Mouse (Mus musculus) heart, embryonic 13.5 days (tissue): ENCODE results near the gene Usp7. TPM values are rescaled to one million over a fixed set of nuclear protein-coding genes. Genes with fewer than 3 reads are reported as not detected.

Source experiments
- ATAC-seq: fragments of 200-750 bp; cut with Nextera tagmentation; 2 replicates; pipeline ENCODE4 v1.8.0; 2017; ENCODE audit warnings: moderate TSS enrichment; ENCODE audit not compliant: insufficient number of reproducible peaks, low FRiP score, low TSS enrichment; ENCODE audit errors: extremely low read depth
- H3K27ac ChIP-seq: fragments of 300-500 bp; sonication (generic); replicated peaks from 2 replicates; pipeline ENCODE4 v1.5.1; 2015; ENCODE audit warnings: moderate library complexity, mild to moderate bottlenecking, inconsistent platforms
- H3K27me3 ChIP-seq: fragments of 300-500 bp; sonication (generic); replicated peaks from 2 replicates; pipeline ENCODE4 v1.6.1; 2015; ENCODE audit warnings: mild to moderate bottlenecking, inconsistent platforms
- H3K36me3 ChIP-seq: fragments of 300-500 bp; sonication (generic); 2 replicates; pipeline ENCODE4 v1.6.1; 2015; ENCODE audit warnings: mild to moderate bottlenecking, inconsistent platforms
- H3K4me1 ChIP-seq: fragments of 300-500 bp; sonication (generic); 2 replicates; pipeline ENCODE4 v1.6.1; 2015; ENCODE audit warnings: inconsistent platforms
- H3K4me2 ChIP-seq: fragments of 300-500 bp; sonication (generic); 2 replicates; pipeline ENCODE4 v1.6.1; 2015; ENCODE audit warnings: inconsistent platforms, mild to moderate bottlenecking, moderate library complexity
- H3K4me3 ChIP-seq: fragments of 300-500 bp; sonication (generic); 2 replicates; pipeline ENCODE4 v1.5.1; 2015; ENCODE audit warnings: moderate library complexity, mild to moderate bottlenecking, inconsistent platforms
- H3K9ac ChIP-seq: fragments of 300-500 bp; sonication (generic); 2 replicates; pipeline ENCODE4 v1.6.1; 2015; ENCODE audit warnings: inconsistent platforms, mild to moderate bottlenecking, moderate library complexity
- H3K9me3 ChIP-seq: fragments of 300-500 bp; sonication (generic); 2 replicates; pipeline ENCODE4 v1.6.1; 2016; ENCODE audit warnings: inconsistent platforms
- WGBS: fragments of 180-500 bp; shearing (Covaris S2); methylation state at CpG from one replicate; pipeline ENCODE4 v1.1.7; 2015; ENCODE audit warnings: mixed read lengths; 5-methylcytosine and 5-hydroxymethylcytosine counted together
- polyA plus RNA-seq: library from polyadenylated mRNA; unstranded; fragments of >200 nt; fragmentation: Nextera tagmentation; extraction: Ambion mirVana; gene quantifications from 2 replicates; pipeline ENCODE4 v1.2.1, GENCODE M21; 2015

The Usp7 gene
- polyA plus RNA-seq, 1 experiment from 2014 or later = 14.3 TPM

DNA sequence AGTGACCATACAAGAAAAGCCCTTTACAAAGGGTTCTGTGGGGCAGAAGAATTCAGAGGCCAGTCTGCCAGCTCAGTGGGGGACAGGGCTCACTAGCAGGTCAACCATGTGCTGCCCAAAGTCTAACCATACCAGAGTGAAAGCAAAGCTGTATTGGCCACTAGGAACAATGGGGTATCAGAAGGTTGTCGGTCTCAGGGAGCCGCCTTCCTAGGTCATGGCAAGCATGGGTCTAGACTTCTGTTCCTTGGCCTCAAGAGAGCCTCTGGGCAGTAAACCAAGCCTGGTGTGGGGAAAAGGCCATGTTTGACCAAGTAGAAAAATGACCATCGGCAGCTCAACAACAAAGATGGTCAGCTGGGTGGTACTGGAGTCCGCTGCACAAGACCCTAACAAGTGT is 133.3 kb downstream of the Usp7 start:
- 94% methylated on average over 4 of the region's 4 CpGs for WGBS
- H3K4me2 ChIP-seq = no peak overlapping the region
- no peak for ATAC-seq

DNA sequence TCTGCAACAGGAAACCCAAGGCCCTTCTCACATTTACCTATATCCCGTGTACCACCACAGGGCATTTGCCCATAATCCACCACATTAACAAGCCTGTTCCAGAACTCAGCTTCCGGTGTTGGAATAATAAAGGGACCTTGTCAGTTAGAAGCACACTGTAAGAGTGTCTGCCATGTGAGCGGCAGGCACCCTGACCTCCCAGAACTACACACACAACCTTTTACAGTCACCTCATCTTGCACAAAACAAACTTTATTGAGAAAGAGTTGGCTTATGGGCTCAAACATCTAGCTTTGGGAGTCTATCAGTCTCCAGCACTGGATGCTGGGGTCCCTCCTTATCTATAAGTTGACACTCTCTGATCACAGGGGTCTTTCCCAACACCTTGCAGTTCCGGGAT is 133.8 kb downstream of the Usp7 start:
- H3K4me3 ChIP-seq = no peak overlapping the region
- no peak overlapping the region for H3K27ac ChIP-seq
- no peak for ATAC-seq
- H3K36me3 ChIP-seq = peaks cover 98% of the 10 kb centered on the region
- H3K9me3 ChIP-seq = no peaks in the 10 kb centered on the region
- WGBS = 73% methylated on average over 4 of the region's 4 CpGs
- H3K9ac ChIP-seq = no peak overlapping the region
- H3K4me1 ChIP-seq = peaks cover 7% of the 10 kb centered on the region; the same call in 1 of the 2 replicates
- H3K4me2 ChIP-seq = no peak overlapping the region
- no peaks in the 10 kb centered on the region for H3K27me3 ChIP-seq

More for the DNA sequence above, 133.3 kb downstream of the Usp7 start:
- Histone ChIP-seq H3K36me3 (peaks cover 98% of the 10 kb centered on the region), H3K9me3 (no peaks in the 10 kb centered on the region), H3K9ac (no peak overlapping the region), H3K4me3 (no peak overlapping the region), H3K4me1 (peaks cover 8% of the 10 kb centered on the region; the same call in 1 of the 2 replicates), H3K27ac (no peak overlapping the region), H3K27me3 (no peaks in the 10 kb centered on the region)

DNA sequence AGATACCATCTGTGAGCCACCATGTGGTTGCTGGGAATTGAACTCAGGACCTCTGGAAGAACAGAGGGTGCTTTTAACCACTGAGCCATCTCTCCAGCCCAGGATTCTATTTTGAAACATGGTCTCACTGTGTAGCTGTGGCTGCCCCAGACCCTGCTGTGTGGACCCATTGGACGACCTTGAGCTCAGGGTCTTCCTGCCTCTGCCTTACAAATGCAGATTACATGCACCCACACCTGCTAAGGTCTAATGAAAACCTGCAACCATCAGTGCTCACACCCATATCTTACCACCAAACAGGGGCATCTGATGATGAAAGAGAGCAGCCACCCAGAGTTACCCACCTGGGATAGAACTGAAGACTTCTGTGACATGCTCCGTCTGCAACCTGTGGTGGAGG is 135.9 kb downstream of the Usp7 start:
- no peaks in the 10 kb centered on the region for H3K4me1 ChIP-seq
- H3K4me2 ChIP-seq = no peak overlapping the region
- no peaks in the 10 kb centered on the region for H3K27me3 ChIP-seq
- H3K9ac ChIP-seq = no peak overlapping the region
- peaks cover 98% of the 10 kb centered on the region for H3K36me3 ChIP-seq
- H3K27ac ChIP-seq = no peak overlapping the region
- H3K4me3 ChIP-seq = no peak overlapping the region
- WGBS = 67% methylated on average over 2 of the region's 2 CpGs
- no peaks in the 10 kb centered on the region for H3K9me3 ChIP-seq
- ATAC-seq = no peak

DNA sequence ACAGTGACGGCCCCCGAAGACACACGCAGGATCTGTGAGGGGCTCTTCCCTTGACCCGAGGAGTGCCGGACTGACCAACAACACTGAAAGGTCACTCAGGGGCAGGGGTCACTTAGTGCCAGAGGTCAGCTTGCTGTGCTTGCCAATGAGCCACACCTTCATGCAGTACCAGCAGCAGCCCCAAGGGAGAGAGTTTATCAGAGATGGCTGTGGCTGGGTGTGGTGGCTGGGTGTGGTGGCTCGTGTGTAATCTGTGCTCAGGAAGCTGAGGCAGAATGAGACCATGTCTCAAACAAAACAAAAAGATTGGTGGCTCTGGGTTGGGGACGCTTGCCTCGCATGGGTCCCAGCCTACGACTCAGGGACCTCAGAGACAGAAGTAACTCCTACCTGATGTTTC is 136.5 kb downstream of the Usp7 start:
- WGBS = 76% methylated on average over 9 of the region's 9 CpGs
- Histone ChIP-seq H3K27me3 (no peaks in the 10 kb centered on the region), H3K4me1 (no peaks in the 10 kb centered on the region), H3K9me3 (no peaks in the 10 kb centered on the region), H3K9ac (no peak overlapping the region), H3K4me3 (no peak overlapping the region), H3K27ac (no peak overlapping the region), H3K36me3 (peaks cover 98% of the 10 kb centered on the region), H3K4me2 (no peak overlapping the region)
- no peak for ATAC-seq

DNA sequence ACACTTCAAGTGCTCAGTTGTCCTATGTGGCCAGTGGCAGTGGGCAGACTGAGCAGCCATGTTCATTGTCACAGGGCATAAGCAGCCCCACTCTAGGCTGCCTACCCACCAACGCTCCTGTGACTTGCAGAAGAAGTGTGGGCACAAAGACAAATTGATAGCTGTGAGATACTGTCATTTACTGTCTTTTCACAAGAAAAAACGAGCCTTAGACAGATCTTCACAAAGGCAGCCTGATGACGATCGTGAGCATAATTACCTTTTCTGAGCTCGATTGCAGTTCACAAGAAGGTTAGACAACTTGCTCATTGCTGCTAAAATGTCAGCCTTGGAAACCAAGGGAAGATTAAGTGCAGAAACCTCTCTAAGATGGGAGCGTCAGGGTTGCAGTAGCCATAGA is 137.0 kb downstream of the Usp7 start:
- no peaks in the 10 kb centered on the region for H3K27me3 ChIP-seq
- 85% methylated on average over 6 of the region's 6 CpGs for WGBS
- no peak overlapping the region for H3K4me2 ChIP-seq
- no peaks in the 10 kb centered on the region for H3K4me1 ChIP-seq
- H3K4me3 ChIP-seq = no peak overlapping the region
- H3K9ac ChIP-seq = no peak overlapping the region
- H3K36me3 ChIP-seq = peaks cover 98% of the 10 kb centered on the region
- H3K27ac ChIP-seq = no peak overlapping the region
- no peak for ATAC-seq
- no peaks in the 10 kb centered on the region for H3K9me3 ChIP-seq

DNA sequence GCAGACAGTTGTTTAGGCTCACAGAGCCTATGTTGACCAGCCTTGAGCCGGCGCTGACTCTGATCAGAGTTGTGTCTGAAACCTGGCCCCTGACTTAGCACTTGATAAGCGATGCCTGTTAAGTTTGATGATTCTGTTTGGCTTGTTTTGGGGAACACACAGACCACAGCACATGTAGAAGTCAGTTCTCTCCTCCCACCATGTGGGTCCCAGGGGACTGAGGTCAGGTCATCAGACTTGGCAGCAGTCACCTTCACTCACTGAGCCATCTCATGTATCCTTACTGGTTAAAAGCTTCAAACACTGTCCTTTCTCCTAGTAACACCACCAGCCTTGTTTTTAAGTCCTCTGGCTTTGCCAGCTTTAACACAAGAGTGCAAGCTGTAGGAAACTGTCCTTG is 142.1 kb downstream of the Usp7 start:
- Histone ChIP-seq H3K9ac (no peak overlapping the region), H3K4me1 (no peaks in the 10 kb centered on the region), H3K27ac (no peak overlapping the region), H3K27me3 (no peaks in the 10 kb centered on the region), H3K9me3 (no peaks in the 10 kb centered on the region), H3K36me3 (peaks cover 99% of the 10 kb centered on the region), H3K4me3 (no peak overlapping the region), H3K4me2 (no peak overlapping the region)
- WGBS = 94% methylated on average over 3 of the region's 3 CpGs
- no peak for ATAC-seq

DNA sequence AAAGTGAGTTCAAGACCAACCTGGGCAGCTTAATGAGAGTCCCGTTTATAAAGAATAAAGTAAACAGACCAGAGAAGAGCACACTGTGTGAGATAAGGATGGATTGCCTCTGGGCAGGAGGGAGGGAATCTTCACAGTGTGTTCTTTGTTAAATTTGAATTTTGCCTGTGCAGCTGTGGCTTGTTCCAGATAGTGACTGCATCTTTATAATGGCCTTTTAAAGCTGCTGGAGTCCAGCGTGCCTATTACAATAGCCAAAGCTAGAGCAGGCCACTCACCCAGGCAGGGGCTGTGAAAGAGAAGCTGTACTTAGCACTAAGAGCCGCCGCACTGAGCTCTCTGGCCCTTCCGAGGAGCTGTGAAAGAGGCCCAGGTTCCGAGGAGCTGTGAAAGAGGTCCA is 146.6 kb downstream of the Usp7 start:
- no peak overlapping the region for H3K4me3 ChIP-seq
- no peak for ATAC-seq
- no peaks in the 10 kb centered on the region for H3K4me1 ChIP-seq
- WGBS = 82% methylated on average over 6 of the region's 6 CpGs
- H3K27me3 ChIP-seq = no peaks in the 10 kb centered on the region
- H3K4me2 ChIP-seq = no peak overlapping the region
- peaks cover 86% of the 10 kb centered on the region for H3K36me3 ChIP-seq
- no peak overlapping the region for H3K9ac ChIP-seq
- H3K9me3 ChIP-seq = no peaks in the 10 kb centered on the region
- H3K27ac ChIP-seq = no peak overlapping the region

DNA sequence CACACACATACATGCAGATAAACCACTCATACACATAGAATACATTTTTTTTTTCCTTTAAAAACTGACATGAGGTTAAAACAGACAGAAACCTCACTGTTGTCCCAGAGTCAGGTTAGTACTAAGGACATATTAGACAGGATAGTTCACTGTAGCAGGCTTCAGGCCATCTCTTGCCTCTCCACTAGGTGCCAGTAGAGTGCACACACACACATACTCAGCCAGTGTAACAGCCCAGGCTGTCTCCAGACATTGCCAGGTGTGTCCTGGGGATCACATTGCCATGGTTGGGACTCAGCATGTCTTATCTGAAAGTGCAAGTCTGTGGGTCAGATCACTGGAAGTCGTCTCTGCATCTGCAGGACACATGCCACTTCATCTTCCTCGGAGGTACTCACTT is 148.3 kb downstream of the Usp7 start:
- no peak for ATAC-seq
- no peak overlapping the region for H3K9ac ChIP-seq
- H3K27ac ChIP-seq = no peak overlapping the region
- no peaks in the 10 kb centered on the region for H3K27me3 ChIP-seq
- H3K4me1 ChIP-seq = peaks cover 16% of the 10 kb centered on the region
- 63% methylated on average over 2 of the region's 2 CpGs for WGBS
- peaks cover 70% of the 10 kb centered on the region for H3K36me3 ChIP-seq
- H3K9me3 ChIP-seq = no peaks in the 10 kb centered on the region
- H3K4me2 ChIP-seq = no peak overlapping the region
- no peak overlapping the region for H3K4me3 ChIP-seq

Other genes starting within 250 kb of the Usp7 start
- gene Pmm2, start 154.6 kb downstream of the Usp7 start, polyA plus RNA-seq = 38.1 and 42.2 TPM in 2 replicates
- gene Tmem186, start 154.6 kb downstream of the Usp7 start, polyA plus RNA-seq = 15.3 and 16.9 TPM in 2 replicates
- gene Carhsp1, start 120.2 kb downstream of the Usp7 start, polyA plus RNA-seq = 87.2 and 90.0 TPM in 2 replicates
- not detected in 2 replicates for gene Gm5767, start 111.5 kb downstream of the Usp7 start, polyA plus RNA-seq
- gene 1810013L24Rik, start 37.8 kb upstream of the Usp7 start, polyA plus RNA-seq = 15.5 and 16.4 TPM in 2 replicates